Mouse (Mus musculus) left cerebral cortex, adult 2 months (tissue): ENCODE measurements around the gene Lgals7. TPM values are rescaled to one million over a fixed set of nuclear protein-coding genes. Genes with fewer than 3 reads are reported as not detected.

Source experiments
- DNase-seq, 2 experiments: peaks; one replicate each; pipeline ENCODE4 v3.0.0; 2021 to 2022; ENCODE audit warnings: low spot score in 2 of 2, mixed read lengths in 1 of 2; ENCODE audit errors: extremely low spot score in 1 of 2
- H3K27ac ChIP-seq: fragments of 200-600 bp; 2 replicates; pipeline ENCODE4 v1.8.1; 2022
- H3K4me3 ChIP-seq: fragments of 200-600 bp; 2 replicates; pipeline ENCODE4 v1.8.1; 2022
- CTCF ChIP-seq: fragments of 200-600 bp; IDR thresholded peaks from 2 replicates; pipeline ENCODE4 v1.8.1; 2022; ENCODE audit warnings: antibody characterized with exemption, mild to moderate bottlenecking, moderate library complexity
- intact Hi-C: fragments of 180-260 bp; cut with DNase I; formaldehyde crosslinking; loops from one replicate; pipeline ENCODE4 v1.15.1; 2025
- total RNA-seq, 2 experiments: library from RNA; stranded (reverse); gene quantifications; 2 replicates each; pipeline ENCODE4 v1.2.3; 2021

Gene Lgals7
- total RNA-seq, 2 experiments from 2014 or later = 0.49 TPM; not detected in 1

DNA sequence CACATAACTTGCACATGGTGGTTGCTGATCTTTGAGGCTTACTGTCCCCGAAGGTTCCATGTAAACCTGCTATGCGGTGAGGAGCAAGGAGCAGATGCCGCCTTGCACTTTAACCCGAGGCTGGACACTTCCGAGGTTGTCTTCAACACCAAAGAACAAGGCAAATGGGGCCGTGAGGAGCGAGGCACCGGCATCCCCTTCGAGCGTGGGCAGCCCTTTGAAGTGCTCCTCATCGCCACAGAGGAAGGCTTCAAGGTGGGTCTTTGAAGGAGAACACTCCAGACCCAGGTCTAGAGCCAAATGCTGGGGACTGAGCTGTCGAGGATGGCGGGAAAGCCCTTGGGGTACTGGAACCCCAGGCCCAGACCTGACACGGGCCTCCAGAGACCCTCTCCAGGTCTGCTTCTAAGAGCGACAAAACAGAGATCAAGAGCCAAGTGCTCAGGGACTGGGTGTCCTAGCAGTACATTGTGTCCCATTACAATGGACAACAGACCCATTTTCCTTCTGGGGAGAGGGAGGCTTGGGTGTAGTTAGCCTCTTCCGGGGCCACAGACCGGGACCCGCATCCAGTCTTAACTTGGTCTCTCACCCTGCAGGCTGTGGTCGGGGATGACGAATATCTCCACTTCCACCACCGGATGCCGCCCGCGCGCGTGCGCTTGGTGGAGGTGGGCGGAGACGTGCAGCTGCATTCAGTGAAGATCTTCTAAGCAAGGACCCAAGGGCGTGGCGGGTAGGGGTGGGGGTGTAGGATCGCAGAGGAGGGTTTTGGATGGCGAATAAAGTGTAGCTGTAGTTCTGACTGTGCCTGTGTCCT lies 2.0 kb downstream of the Lgals7 start:
- TF ChIP-seq CTCF = no peak; the same call in 1 of the 2 replicates
- H3K27ac ChIP-seq = peak overlapping the region; percentile 66

GRCm38 (mm10) chr7:28866769-28867507 lies 3.3 kb downstream of the Lgals7 start:
- Histone ChIP-seq H3K4me3 (no peak overlapping the region), H3K27ac (peak overlapping the region; percentile 34; the same call in 1 of the 2 replicates)
- TF ChIP-seq CTCF = no peak
- no peak for DNase-seq
- intact Hi-C loops = loop anchor here (1.0 to 2.0 kb wide), 3 partner anchors 42 to 87 kb away; partner anchors contain the start of gene Ech1

More for the DNA sequence above, 2.0 kb downstream of the Lgals7 start:
- intact Hi-C loops = loop anchor here (2.0 kb wide), 2 partner anchors 41 to 69 kb away; partner anchors contain the start of gene Ech1
- peak; percentile 84 to 88 for DNase-seq
- peak overlapping the region; percentile 22; the same call in 1 of the 2 replicates for H3K4me3 ChIP-seq

DNA sequence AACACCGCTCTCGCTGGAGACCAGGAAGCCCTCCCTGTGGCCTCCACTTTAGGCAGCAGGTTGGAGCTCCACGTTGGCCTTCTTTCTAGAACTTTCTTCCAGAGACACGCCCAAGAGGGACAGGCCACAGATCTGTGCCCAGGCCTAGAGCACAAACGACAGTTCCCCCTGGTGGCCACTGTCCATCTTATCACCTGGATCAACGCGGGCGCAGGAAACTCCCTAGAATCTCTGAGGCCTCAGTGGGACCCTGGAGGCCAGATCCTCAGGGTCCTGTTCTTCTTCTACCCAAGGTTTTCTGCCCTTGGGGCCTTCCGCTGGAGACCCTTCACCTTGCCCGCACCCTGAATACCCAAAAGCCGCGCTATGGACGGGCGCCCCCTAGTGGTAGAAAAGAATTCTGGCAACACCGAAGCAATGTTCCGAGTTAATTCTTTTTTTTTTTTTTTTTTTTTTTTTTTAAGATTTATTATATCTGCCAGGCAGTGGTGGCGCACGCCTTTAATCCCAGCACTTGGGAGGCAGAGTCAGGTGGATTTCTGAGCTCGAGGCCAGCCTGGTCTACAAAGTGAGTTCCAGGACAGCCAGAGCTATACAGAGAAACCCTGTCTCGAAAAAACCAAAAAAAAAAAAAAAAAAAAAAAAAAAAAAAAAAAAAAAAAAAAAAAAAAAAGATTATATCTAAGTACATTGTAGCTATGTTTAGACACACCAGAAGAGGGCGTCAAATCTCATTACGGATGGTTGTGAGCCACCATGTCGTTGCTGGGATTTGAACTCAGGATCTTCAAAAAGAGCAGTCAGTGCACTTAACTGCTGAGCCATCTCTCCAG lies 4.1 kb downstream of the Lgals7 start:
- DNase-seq = peak; percentile 52 to 59
- peak; percentile 76 for TF ChIP-seq CTCF
- intact Hi-C loops = loop anchor here (1.0 to 2.0 kb wide), 3 partner anchors 43 to 87 kb away; partner anchors contain the start of gene Ech1
- peak overlapping the region; percentile 27; the same call in 1 of the 2 replicates for H3K4me3 ChIP-seq
- H3K27ac ChIP-seq = peak overlapping the region; percentile 34; the same call in 1 of the 2 replicates

DNA sequence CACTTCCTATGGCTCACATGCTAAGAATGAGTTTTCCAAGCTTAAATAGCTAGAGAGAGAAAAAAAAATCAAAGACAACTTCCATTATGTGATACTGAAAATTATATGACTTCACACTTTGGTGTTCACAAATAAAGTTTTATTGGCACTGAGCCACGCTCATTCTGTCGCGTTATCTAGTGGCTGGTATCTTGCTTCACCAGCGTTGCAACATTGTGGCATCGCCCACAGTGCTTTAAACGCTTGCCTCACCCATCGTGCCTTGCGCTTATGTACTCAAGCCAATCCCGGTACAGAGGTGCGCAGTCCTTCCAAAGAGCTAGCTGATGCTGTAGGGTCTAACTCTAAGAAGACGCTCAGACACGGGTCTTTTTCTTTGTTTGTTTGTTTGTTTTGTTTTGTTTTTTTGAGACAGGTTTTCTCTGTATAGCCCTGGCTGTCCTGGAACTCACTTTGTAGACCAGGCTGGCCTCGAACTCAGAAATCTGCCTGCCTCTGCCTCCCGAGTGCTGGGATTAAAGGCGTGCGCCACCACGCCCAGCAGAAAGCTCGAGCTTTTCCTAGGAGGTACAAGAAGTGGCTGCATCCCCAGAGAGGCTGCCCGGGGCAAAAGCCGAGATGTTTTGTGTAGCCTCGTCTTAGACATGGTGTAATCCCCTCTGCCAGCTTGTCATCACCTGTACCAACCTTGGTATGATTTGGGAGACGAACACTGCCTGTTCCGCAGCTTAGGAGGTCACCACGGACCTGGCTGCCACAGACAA lies 7.4 kb downstream of the Lgals7 start:
- intact Hi-C loops = no loop called here
- H3K4me3 ChIP-seq = no peak overlapping the region
- H3K27ac ChIP-seq = no peak overlapping the region
- no peak for DNase-seq
- TF ChIP-seq CTCF = no peak

DNA sequence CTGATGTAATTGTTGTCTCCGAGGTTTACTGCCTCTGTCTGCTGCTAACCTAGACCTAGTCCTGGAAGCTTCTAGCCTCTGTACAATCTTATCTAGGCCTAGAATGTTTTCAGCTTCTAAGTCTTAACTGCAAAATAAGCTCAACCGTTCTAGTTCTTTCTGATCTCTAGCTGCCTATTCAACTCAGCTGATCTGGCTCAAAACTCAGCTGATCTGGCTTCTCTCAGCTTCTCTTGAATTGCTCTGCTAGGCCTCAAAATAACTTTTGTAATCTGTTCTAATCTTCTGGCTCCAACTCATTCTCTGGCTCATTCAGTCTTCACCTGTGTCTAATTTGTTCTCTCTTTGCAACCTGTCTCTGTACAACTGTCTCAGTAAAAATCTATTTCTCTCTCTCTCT lies 10.9 kb downstream of the Lgals7 start:
- intact Hi-C loops = no loop called here
- H3K27ac ChIP-seq = no peak overlapping the region
- no peak for DNase-seq
- TF ChIP-seq CTCF = no peak
- no peak overlapping the region for H3K4me3 ChIP-seq

DNA sequence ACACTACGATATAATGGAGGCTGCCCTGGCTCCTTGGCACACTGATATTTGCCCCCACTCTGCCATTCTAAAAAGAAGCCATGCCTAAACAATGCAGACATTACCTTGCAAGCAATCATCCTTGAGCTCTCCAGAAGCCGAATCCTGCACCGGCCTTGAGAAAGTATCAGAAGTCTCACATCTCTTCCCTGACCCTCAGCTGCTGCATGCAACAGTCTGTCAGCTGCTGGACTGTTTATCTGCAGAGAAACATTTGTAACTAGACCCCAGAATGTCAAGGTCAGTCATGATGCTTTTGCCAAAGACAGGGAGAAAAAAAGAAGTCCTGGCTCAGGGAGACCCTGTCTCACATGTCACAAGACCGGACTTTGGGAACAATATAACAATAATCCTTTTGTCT lies 12.4 kb downstream of the Lgals7 start:
- Histone ChIP-seq H3K27ac (no peak overlapping the region), H3K4me3 (no peak overlapping the region)
- no peak for TF ChIP-seq CTCF
- intact Hi-C loops = no loop called here
- DNase-seq = no peak

DNA sequence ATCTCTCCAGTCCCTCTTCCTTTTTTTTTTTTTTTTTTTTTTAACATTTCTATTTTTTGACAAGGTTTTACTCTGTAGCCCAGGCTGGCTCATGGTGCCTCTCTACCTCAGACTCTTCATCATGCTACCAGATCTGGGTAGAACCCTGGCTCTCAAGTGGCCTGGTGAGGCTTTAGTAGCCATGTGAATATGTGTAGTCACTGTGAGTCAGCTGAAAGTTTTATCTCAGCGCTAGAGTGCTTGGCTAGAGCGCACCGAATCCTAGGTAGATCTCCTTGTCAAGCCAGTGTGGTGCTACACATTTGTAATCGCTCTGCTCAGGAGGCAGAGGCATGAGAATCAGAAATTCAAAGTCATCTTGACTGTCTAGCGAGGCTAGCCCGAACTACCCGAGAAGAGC lies 13.5 kb downstream of the Lgals7 start:
- no peak overlapping the region for H3K4me3 ChIP-seq
- no peak overlapping the region for H3K27ac ChIP-seq
- no peak for TF ChIP-seq CTCF
- intact Hi-C loops = no loop called here
- DNase-seq = no peak

DNA sequence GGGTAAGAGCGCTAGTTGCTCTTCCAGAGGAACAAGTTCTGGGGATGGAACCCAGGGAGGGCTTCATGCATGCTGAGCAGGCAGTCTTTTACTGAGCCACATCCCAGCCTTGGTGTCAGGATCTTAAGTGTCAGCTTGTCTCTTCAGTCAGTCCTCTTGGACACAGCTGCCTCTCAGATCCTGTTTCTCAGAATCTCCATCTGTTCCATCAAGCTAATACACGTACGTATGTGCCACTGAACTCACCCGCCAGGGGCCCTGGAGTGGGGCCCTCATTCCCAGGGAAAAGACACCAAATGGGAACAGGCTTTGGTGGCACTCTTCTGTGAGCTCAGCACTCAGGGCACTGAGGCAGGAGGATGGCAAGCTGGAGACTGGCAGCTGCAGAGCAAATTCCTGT lies 14.2 kb downstream of the Lgals7 start:
- Histone ChIP-seq H3K27ac (no peak overlapping the region), H3K4me3 (no peak overlapping the region)
- no peak for TF ChIP-seq CTCF
- intact Hi-C loops = no loop called here
- DNase-seq = no peak

GRCm38 (mm10) chr7:28879606-28880005 lies 16.0 kb downstream of the Lgals7 start:
- DNase-seq = no peak
- no peak for TF ChIP-seq CTCF
- no peak overlapping the region for H3K4me3 ChIP-seq
- intact Hi-C loops = no loop called here
- H3K27ac ChIP-seq = no peak overlapping the region

DNA sequence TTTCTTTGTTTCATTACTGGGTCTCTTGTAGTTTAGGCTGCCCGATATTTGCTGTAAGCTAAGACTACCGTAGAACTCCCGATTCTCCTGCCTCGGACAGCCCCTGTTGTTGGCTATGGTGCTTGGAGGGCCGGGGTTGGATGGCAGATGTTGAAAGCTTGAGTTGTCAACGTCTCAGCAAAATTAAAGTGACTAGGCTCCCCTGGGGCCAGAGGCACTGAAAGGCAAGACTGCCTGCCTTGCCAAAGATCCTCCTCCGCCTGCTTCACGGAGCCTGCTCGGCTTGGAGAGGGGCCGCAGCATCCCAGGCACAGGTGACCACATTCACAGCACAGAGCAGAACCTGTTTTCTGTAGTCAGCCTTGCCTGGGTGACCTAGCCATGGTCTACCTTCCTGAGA lies 16.9 kb downstream of the Lgals7 start:
- H3K27ac ChIP-seq = no peak overlapping the region
- no peak for TF ChIP-seq CTCF
- intact Hi-C loops = no loop called here
- no peak overlapping the region for H3K4me3 ChIP-seq
- no peak for DNase-seq

DNA sequence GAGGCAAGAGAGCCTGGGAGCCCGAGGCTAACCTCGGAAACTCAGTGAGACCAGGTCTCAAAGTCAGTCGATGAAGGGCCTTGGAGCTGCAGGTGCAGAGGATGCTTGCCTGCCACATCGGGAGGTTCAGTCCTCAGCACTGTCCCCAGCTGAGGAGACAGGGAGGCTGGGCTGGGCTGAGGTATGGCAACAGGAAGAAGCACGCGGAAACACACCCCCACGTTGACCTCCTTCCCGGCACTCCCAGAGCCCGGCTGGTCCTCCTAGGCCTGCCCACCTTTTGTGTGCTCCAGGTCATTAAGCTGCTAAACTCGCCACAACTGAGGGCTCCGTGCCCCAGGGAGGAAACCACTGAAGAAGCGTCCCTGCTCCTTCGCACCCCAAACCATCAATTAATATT lies 17.5 kb downstream of the Lgals7 start, which contains the start of gene Capn12:
TSS of gene Capn12 (plus strand) at position 224 of the 400 bp plus-strand sequence.
- DNase-seq = no peak
- intact Hi-C loops = no loop called here
- no peak within 1 kb of the TSS for H3K27ac ChIP-seq
- TF ChIP-seq CTCF = no peak
- no peak within 1 kb of the TSS for H3K4me3 ChIP-seq
